Mouse (Mus musculus): Measurements from ENCODE around the gene Mrtfa.

Gene Mrtfa

DNA sequence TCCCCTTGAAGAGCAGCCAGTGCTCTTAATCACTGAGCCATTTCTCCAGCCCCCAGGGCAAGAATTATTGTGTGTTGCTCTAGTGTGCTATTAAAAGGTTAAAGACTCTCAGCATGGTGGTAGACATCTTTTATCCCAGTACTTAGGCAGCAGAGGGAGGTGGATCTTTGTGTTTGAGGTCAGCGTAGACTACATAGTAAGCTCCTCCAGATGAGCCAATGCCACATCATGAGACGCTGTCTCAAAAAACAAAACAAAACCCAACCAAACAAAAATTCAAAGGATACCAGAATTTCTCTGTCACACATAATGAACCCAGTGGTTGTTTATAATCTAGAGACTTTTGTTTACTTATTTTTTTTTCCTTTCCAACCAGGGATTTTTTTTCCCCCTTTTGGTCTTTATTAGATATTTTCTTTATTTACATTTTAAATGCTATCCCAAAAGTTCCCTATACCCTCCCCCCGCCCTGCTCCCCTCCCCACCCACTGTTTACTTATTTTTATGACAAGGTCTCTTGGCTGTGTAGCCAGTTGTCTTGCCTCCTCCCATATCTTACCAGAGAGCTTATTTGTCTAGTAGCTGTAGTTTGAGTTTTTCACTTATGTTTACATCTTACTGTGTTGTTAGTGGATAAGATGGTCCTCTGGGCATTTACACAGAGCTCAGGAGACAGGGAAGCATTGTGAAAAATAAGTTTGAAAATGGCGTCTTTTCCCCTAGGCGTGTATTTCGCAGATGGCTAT lies 194.3 kb downstream of the Mrtfa start:
- DNase-seq (ENCODE audit: extremely low read depth, low read depth): no peak

DNA sequence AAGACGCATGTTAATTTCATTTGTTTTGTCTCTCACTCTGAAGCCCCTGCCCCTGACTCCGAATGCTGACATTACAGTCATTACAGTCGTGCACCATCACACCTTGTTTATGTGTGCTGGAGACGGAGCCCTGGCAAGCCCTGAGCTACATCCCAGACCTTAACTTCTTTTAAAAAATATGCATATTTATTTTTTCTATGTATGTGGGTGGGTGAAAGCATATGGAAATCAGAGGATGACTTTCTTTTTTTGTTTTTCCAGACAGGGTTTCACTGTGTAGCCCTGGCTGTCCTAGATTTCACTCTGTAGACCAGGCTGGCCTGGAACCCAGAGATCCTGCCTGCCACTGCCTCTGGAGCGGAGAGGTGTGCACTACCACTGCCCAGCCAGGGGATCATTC lies 195.6 kb downstream of the Mrtfa start:
- no peak for DNase-seq (ENCODE audit: extremely low read depth, low read depth)

DNA sequence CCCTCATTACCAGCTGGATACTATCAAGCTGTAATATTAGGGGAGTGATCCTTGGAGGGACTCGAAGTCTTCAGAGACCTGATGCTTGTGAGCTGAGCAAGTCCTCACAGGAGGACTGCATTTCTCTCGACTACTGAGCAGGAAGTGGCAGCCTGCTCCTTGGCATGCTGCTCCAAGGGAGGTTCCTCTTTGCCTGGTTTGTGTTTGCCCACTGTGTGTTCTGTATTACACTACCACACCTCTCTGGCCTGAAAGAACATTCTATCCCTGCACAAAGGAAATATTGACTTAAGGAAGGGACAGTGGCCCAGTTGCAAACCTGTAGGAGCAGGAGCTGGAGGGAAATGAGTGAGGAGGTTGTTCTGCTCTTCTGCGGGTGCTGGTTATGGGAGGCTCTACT lies 200.8 kb downstream of the Mrtfa start:
- no peak for DNase-seq (ENCODE audit: extremely low read depth, low read depth)

DNA sequence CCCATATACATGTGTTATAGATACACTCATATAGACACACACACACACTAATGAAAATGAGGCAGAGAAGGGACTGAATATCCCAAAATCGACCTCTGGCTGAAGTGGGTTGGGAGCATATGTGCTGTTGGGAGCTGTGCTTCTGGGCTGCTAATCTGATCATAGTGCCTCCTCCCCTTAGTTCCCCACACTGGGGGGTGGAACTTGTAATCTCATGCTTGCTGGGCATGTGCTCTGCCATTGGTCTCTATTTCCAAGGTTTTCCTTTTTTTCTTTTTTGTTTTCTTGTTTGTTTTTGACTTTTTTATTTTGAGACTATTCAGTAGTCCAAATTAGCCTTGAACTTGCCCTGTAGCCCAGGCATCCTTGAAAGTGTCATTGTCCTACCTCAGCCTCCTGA lies 202.2 kb downstream of the Mrtfa start:
- no peak for DNase-seq (ENCODE audit: extremely low read depth, low read depth)

DNA sequence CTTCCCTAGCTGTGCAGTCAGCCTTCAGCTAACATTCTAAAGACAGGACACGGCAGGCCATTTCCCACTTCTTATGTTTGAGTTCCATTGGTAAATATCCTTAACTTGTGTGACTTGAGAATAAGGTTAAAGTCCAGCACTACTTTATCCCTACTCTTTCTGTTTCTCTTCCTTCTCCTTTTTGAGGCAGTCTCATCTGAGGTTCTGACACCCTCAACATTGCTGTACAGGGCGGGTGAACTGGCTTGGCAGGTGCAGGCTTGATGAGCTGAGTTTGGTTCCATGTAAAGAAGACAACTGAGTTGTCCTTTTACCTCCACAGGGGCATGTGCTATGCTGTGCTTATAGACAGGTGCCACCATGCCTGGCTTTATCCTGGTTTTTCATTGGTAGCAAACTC lies 207.3 kb downstream of the Mrtfa start:
- DNase-seq (ENCODE audit: extremely low read depth, low read depth): no peak

DNA sequence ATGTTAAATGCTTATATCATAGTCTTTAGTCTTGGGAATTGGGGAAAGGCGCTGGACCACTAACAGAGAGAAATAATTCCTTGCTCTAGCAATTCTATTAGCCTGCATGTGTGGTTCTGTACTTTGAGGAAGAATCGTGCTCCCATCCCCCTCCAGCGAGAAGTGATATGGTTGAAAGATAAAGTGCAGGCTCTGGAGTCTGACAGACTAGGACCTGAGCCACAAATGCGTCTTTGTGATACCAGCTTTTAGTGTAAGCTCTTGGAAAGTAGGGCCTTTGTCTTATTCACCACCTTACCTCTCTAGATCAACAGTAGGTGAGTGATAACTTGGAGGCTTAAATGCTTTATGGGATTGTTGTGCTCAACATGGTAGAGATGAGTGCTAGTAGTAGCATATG lies 209.4 kb downstream of the Mrtfa start:
- no peak for DNase-seq (ENCODE audit: extremely low read depth, low read depth)

DNA sequence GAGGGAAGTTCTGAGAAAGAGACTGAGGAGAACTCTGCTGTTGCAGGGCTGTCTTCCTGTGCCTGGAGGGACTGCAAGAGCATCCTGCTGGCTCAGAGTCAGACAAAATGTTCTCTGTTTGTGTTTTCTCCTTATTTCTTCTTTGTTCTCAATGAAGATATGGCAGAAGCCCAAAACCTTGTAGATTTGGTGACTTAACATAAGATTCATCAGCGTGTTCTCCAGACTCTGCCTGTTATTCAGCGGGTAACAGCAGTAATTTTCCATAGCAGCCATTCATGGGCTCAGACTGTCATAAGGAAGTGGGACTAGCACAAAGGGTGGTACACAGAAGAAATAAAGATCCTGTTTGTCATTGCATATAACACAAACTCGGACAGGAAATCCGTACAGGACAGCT lies 210.9 kb downstream of the Mrtfa start:
- DNase-seq (ENCODE audit: extremely low read depth, low read depth): no peak

DNA sequence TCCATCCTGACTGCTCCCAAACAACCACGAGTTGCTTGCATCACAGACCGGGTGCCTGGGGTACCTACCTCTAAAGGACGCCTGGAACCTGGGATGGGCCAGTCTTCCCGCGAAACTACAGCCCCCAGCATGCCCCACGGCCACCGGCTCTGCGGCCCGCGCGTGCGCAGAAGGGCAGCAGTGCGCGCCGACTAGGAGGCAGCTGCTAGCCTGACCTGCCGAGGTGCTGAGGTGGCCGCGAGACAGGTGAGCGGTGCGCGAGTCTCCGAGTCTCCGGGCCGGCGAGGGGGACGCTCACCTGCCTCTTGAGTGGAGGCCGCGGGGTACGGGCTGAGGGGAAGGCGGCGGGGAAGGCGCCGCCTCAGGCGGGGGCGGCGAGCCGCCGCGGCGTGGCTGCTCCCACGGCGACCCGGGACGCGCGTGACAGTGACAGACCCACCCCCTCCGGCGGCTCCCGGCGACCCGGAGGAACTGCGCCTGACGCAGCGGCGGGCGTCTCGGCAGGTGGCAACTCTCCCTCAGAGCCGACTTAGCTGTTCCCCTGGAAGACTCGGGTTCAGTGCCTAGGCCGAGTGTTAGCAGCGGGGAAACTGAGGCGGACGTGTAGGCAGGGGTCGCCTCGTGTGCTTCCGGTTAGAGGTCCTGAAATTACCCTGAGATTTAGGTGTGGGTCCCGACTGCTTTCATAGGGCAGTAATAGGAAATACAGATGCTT lies 212.8 kb downstream of the Mrtfa start, which contains the start of gene Sgsm3:
TSS of gene Sgsm3 (plus strand) at position 146 of the 715 bp plus-strand sequence.
- DNase-seq (ENCODE audit: extremely low read depth, low read depth): no peak

DNA sequence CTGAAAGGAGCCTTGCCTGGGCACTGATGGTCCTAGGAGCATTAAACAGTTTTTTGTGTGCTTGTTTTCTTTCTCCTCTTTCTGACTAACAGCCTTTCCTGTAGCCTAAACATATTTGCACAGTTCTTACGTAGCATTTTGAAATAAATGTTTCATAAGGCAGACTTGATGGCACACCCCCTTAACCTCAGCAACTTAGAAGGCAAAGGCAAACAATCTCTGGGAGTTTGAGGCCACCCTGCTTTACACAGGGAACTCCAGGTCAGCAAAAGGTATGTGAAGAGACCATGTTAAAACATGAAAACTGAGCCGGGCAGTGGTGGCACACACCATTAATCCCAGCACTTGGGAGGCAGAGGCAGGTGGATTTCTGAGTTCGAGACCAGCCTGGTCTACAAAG lies 214.9 kb downstream of the Mrtfa start:
- no peak for DNase-seq (ENCODE audit: extremely low read depth, low read depth)

DNA sequence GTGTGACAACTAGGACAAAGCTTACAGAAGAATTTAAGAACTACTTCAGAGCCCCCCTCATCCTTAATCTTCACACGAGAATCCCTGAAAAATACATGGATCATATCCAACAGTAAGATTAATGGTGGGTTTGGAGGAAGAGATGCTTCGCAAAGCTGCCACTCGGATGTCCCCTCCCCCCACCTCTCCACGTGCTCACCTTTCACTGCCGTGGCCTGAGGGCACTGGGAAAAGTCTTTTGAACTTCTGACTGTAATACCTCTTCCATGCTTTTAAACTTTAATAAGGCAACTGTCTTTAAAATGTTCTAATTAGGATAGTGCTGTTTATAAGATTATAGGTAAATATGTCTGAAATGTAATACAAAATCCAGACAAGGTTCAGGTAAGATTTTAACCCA lies 216.2 kb downstream of the Mrtfa start:
- no peak for DNase-seq (ENCODE audit: extremely low read depth, low read depth)

DNA sequence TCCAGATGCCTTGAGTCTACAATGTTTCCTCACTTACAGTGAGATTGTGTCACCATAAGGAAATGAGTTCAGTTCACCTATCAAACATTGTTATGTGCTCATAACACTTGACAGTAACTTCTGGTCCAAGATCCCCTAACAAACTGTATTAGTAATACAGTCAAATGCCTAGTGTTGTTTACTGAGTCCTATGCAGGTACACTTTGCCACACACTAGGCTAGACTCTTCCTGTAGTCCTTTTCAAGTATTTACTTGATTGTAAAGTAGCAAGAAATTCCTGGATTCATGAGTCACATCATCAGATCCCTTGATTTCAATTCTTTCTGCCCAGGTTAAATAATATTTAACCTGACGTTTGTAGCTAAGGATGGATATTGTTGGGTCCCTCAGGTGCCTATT lies 221.2 kb downstream of the Mrtfa start:
- no peak for DNase-seq (ENCODE audit: extremely low read depth, low read depth)
